Mouse (Mus musculus) erythroid progenitor cell, adult 5-6 weeks (primary cell): Measurements from ENCODE around the gene Tenm2. TPM values are rescaled to one million over a fixed set of nuclear protein-coding genes. Genes with fewer than 3 reads are reported as not detected.

ENCODE experiments used
- ATAC-seq: replicated peaks from 2 replicates; pipeline ENCODE4 v1.8.0; 2016; ENCODE audit warnings: moderate number of reproducible peaks, mild to moderate bottlenecking, moderate TSS enrichment, inconsistent platforms; ENCODE audit not compliant: poor library complexity, low FRiP score, severe bottlenecking
- total RNA-seq, 2 experiments: library from RNA; stranded (forward) in 1 of 2; stranded (reverse) in 1 of 2; fragments of 150-400 nt in 1 of 2; fragments of 186-747, 209-891 nt in 1 of 2; gene quantifications; 2 replicates each; pipeline versions ENCODE4 v1.2.3 to v1.2.4; 2015 to 2017; ENCODE audit warnings: low replicate concordance in 2 of 2

Gene Tenm2
- total RNA-seq, 2 experiments from 2014 or later = not detected

DNA sequence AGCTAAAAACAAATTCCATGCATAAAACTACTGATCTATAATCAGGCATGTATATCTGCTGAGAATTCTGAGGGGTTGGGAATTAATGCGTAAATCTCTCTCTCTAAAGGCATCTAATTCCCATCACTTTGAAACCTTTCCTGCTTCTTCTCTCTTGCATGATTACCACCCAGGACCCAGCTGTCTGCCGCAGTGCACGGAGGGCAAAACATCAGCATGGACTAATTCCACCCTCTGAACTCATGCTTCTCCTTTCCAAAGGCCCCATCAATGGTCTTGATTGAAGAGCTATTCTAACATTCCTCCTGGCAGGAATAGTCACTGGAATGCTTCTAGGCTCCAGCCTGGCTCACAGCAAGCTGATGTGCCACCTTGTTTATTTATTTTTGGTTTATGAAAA, 572.2 kb downstream of the Tenm2 start:
- ATAC-seq = no peak

GRCm38 (mm10) chr11:36653656-36654323, 582.0 kb downstream of the Tenm2 start:
- ATAC-seq = no peak

DNA sequence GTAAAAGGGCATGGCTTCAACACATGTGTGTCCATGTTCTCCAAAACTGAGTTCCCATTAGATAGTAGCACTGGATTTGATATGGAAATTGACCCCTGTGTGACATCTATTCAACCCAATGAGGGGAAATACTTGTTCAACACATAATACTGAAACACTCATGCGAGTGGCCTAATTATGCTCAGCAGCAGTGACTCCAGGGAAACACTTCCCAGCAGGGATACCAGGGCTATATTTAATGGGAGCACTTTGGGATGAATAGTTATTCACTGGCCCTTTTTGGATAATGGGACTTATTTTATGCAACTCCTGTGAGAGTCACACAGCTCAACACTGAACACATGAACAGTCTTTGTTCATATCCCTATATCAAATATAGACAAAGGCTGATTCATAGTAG, 588.6 kb downstream of the Tenm2 start:
- ATAC-seq = no peak

DNA sequence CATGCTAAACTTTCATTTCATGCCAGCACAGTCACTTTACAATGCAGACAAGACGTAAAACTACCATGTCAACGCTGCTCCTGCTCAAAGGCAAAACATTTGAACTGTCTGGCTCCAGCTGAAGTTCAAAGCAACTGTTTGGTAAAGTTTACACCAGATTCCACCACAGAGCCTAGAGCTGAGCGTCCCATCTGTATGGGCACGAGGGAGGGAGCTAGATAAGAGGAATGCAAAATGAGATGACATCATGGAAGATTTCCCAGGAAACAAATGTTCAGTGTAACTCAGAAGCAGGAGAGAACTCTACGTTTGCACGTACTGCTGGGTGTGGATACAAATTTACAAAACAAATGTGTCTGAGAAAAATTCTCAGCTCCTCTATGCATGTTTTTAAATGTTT, 600.7 kb downstream of the Tenm2 start:
- no peak for ATAC-seq

- ATAC-seq = no peak
These were observed 603.6 kb downstream of the Tenm2 start for GRCm38 (mm10) chr11:36632201-36632600.

- ATAC-seq = no peak
These were observed 622.0 kb downstream of the Tenm2 start for GRCm38 (mm10) chr11:36613807-36614206.

GRCm38 (mm10) chr11:36604815-36605382, 630.9 kb downstream of the Tenm2 start:
- no peak for ATAC-seq

DNA sequence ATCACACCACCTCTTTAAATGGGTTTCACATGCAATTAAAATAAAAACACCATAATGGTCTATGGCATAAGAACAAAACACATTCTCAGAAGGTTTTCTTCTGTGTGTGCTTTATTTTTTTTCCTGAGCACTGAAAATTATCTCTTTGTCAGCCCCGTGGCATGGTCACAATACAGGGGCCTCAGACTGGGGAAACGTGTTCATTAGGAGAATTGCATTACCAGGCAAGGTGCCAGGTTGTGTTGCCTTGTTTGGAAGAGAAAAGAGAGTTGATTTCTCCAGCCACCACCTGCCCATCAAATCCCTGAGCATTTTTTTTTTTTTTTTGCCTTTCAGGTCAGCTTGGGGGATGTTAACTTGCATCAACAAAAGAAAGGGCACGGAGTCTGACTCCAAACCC, 631.5 kb downstream of the Tenm2 start:
- no peak for ATAC-seq

DNA sequence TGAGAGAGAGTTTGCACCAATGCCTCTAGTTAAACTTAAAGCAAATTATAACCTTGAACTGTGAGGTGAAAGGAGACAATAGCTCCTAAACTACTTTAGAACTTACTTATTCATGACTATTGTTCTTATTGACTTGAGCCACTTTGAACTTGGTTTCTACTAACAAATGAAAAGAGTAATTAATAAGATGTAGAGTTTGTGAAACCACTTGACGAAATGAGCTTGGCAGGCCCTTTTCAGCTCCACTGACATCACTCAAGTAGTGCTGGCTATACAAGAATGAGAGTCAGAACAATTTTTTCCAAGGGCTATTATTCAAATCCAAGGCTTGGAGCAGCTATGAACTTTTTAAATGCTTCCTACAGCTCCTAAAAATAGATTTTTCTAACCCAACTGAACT, 643.3 kb downstream of the Tenm2 start:
- no peak for ATAC-seq

- ATAC-seq = no peak
These were observed 669.6 kb downstream of the Tenm2 start for GRCm38 (mm10) chr11:36566146-36566545.

DNA sequence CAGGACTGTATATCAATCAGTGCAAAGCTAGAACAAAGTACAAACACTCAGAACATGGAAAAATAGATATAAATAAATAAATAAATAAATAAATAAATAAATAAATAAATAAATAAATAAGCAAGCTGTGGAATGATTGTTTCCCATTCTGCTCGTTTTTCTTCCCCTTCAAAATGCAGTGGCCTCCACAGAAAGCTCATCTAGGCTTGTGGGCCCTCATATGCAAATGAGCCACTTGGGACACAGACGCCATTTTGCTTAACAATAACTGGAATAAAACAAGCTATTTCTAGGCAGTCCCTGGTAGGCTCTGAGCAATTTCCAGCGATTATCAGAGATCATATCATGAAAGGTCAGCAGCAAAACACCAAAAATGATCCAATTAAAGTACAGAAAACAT, 672.9 kb downstream of the Tenm2 start:
- no peak for ATAC-seq

GRCm38 (mm10) chr11:36560785-36561548, 674.8 kb downstream of the Tenm2 start:
- no peak for ATAC-seq

DNA sequence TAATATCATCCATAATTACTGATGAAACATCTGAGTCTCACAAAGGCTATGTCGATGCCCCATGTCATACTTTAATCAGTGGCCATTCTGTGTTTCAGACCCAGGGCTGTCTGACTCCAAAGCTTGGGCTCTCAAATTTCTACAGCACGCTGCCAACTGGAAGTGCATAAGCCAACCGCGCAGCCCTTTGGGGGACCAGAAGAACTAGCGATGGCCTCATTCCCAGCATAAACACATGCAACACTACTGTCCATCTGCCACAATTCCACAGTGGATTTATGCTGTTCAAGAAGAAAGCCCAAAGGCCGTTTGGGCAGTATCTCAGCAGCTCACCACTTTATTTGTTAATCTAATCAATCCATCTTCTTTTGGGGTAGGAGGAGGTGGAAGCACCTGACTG, 678.4 kb downstream of the Tenm2 start:
- ATAC-seq = no peak

- no peak for ATAC-seq
These were observed 682.5 kb downstream of the Tenm2 start for GRCm38 (mm10) chr11:36553286-36553685.

DNA sequence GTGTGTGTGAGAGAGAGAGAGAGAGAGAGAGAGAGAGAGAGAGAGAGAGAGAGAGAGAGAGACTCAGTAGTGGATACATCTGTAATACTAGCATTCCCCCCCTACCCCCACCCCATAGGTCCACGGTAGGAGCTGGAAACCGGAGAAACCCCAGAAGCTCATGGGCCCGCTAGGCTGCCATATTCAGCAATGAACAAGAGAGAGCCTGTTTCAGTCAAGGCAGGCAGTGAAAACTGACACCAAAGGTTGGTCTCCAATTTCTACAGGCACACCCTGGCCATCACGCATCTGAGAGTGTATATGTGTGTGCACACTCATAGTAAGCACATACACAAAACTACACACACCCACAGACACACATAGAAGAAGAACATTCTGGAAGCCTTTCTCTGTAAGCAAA, 685.1 kb downstream of the Tenm2 start:
- no peak for ATAC-seq

DNA sequence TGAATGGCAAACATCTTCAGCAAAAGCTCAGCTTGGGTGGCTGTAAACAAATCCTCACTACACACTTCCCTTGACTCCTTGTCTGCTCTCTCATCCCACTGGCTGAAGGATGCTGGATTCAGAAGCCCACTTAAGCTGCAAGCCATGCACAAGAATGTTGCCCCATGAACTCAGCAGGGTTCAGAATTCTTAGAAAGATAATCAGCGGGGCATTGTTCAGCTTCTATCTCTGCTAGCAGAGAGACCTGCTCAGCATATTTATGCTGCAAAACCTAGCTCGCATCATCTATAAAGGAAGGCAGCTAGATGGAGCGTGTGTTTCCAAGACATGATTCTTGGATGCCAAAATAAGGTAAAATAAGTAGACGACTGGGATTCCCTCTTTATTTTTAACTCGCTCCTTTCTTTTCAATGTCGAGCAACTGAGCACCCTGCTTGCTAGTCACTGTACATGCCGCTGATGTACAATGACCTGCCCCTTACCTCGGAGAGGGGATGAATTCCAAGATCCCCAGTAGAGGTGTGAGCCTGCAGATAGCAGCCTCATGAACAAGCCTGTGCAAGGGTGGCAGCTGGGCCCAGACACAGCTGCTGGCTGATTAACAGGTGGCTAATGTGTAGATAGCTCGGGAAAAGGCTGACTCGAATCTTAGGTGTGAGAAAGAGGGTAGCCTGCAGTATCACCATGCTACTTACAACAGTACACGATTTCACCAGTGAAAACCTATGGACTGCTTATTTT, 686.2 kb downstream of the Tenm2 start:
- no peak for ATAC-seq

DNA sequence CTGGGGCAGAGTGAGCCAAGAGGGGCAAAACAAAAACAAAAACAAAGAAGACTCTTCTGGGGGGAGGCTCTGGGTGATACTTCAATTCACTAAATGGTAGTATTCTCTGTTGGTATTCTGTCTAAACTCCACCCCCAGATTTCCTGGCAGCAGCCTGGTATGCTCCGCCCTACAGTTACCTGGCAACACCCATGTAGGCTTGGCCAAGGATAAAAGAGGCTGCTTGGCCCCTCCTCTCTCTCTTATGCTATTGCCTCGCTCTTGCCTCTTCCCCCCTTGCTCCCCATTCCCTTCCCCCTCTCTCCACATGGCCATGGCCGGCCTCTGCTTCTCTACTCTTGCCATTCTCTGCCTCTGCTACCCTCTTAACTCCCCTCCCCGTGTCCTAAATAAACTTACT, 687.6 kb downstream of the Tenm2 start:
- no peak for ATAC-seq

- ATAC-seq = no peak
These were observed 697.6 kb downstream of the Tenm2 start for GRCm38 (mm10) chr11:36538144-36538543.

DNA sequence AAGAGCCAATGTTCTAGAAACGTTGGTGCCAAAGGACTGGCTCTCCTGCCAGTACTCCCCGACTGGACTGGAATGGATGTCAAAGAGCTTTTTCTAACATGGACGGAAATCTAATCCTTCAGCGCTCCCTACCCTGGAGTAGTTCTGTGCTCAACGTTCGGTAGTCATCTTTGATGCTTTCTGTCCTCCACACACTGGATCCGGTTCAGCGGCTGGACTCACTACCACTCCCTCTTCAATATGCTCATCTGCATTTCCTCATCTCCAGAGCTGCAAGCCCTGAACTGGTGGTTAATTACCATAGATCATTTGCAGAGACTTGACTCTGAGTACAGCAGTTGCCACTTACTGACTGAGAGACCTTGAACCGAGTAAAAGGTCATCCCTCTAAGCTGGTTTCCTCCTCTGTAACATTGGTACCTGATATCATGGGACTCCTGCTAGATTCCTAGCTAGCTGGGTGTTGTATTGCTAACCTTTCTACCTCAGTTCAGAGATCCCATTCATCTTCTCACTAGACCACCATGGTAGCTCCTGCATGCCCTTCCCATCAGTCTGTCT, 698.1 kb downstream of the Tenm2 start:
- ATAC-seq = no peak

- no peak for ATAC-seq
These were observed 700.2 kb downstream of the Tenm2 start for GRCm38 (mm10) chr11:36535591-36535990.
